Mouse (Mus musculus) E14TG2a.4 (cell line): ENCODE results near the gene Ubc.

Experiments used
- CTCF ChIP-seq: conservative IDR thresholded peaks from 2 replicates; pipeline ENCODE4 v1.5.1; 2014; ENCODE audit warnings: low read length
- NANOG ChIP-seq: IDR thresholded peaks from 2 replicates; pipeline ENCODE4 v1.6.1; 2014; ENCODE audit warnings: borderline replicate concordance, low read length, mixed read lengths

- TF ChIP-seq CTCF (no peak), NANOG (no peak)
Observed at GRCm38 (mm10) chr5:125416183-125416582, 26.2 kb upstream of the Ubc start.
